Mouse (Mus musculus) lung, postnatal 0 days (tissue): ENCODE data around the gene Aamp.

ENCODE experiments used
- CTCF ChIP-seq: IDR thresholded peaks from 2 replicates; pipeline ENCODE4 v1.5.1; 2016; ENCODE audit warnings: antibody characterized with exemption, mild to moderate bottlenecking
- EP300 ChIP-seq: IDR thresholded peaks from 2 replicates; pipeline ENCODE4 v1.6.1; 2016; ENCODE audit warnings: antibody characterized with exemption, mild to moderate bottlenecking, control low read depth

- TF ChIP-seq CTCF (no peak), EP300 (peak; percentile 56)
Measured at GRCm38 (mm10) chr1:74304946-74305345, 20.4 kb upstream of the Aamp start.
